Mouse (Mus musculus) liver, embryonic 14.5 days (tissue): ENCODE data around the gene Serpinf1.
"Not testable (repeated sequence)": the region's sequence is repeated elsewhere in the genome, so short reads cannot be mapped to it uniquely, and the experiment has no call there.

Experiments used
- CTCF ChIP-seq: IDR thresholded peaks from 2 replicates; pipeline ENCODE4 v1.5.1; 2016; ENCODE audit warnings: antibody characterized with exemption, low read depth, control low read depth
- EP300 ChIP-seq: IDR thresholded peaks from 2 replicates; pipeline ENCODE4 v1.6.1; 2016; ENCODE audit warnings: antibody characterized with exemption, low read depth

DNA sequence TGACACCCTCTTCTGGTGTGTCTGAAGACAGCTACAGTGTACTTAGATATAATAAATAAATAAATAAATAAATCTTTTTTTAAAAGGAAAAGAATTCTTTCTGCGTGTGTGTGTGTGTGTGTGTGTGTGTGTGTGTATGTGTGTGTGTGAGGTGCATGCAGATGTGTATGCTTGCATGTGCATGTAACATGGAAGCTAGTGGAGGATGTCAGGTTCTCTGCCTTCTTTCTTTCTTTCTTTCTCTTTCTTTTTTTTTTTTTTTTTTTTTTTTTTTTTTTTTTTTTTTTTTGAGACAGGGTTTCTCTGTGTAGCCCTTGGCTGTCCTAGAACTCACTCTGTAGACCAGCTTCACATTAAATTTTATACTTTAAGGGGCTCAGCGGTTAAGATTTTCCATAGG, 43.7 kb downstream of the Serpinf1 start:
- TF ChIP-seq CTCF, EP300: not testable (repeated sequence)
